Mouse (Mus musculus): ENCODE measurements around the gene Ppp1r3a.
"Not testable (repeated sequence)": the region's sequence is repeated elsewhere in the genome, so short reads cannot be mapped to it uniquely, and the experiment has no call there.

- not testable (repeated sequence) for TF ChIP-seq CTCF, EP300 (IDR thresholded peaks at IDR 0.05; ENCODE audit: low read depth)
Observed at GRCm38 (mm10) chr6:14667651-14668050, 87.4 kb downstream of the Ppp1r3a start.
